Mouse (Mus musculus): ENCODE results near the gene Pitpnm1.

DNA sequence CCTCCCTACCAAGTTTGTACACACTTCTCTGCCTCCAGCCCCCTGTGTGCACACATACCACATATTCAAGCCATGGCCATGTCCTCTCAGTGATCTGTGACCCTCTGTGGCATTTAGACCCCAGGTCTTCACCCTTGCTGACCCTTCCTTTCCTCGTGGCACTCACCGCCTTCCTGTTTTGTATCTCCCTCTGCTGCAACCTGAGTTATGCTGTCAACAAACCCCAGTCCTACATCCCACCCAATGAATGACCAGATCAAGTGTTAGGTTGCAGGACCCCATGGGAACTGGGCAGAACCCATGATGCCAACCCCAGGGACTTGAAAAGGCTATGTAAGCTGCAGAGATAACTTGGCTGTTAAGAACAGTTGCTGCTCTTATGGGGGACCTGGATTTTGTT, 2.3 kb downstream of the Pitpnm1 start:
- TF ChIP-seq CTCF (IDR thresholded peaks at IDR 0.05; ENCODE audit: insufficient read depth, low read depth, low read length) (no peak), POLR2A (IDR thresholded peaks at IDR 0.05; ENCODE audit: insufficient read depth, low read depth, low read length) (no peak)

Measured in olfactory bulb, adult 2 months (tissue).